Mouse (Mus musculus): ENCODE data around the gene Gm28043.

DNA sequence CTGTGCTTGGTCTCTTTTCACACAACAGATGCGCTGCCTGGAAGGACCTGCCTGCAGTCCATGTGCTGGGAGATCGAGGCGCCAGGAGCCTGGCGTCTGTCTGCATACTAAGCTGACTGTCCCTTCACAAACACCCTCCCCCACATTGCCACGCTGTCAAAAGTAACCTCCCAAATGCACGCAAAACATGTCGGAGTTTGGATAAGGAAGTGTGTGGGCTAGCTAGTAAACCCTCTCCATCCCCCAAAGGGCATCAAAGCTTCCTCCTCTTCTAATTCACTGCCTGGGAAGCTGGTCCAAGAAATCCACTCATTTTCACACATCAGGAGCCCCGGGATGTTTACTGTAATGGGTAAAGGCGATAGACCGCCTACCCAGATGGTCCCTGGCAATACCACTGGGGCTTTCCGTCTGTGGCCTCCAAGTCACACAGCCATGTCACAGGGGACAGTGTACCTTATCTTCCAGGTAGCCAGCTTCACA is 95.9 kb downstream of the Gm28043 start:
- TF ChIP-seq CTCF (IDR thresholded peaks at IDR 0.05; ENCODE audit: extremely low read depth, insufficient read depth, low read length) (no peak), POLR2A (IDR thresholded peaks at IDR 0.05; ENCODE audit: extremely low read depth, insufficient read depth, low read length) (no peak)

Data from cortical plate, adult 2 months (tissue).